Mouse (Mus musculus) layer of hippocampus, postnatal 36 days (tissue): ENCODE results near the gene Cxcr1. TPM values are rescaled to one million over a fixed set of nuclear protein-coding genes. Genes with fewer than 3 reads are reported as not detected.
A peak's percentile ranks its signal among the peaks of the same experiment; 100 is the strongest.

Source experiments
- DNase-seq, 2 experiments: peaks; one replicate each; pipeline ENCODE4 v3.0.0; 2022
- total RNA-seq, 2 experiments: library from RNA; stranded (reverse); gene quantifications; 2 replicates each; pipeline ENCODE4 v1.2.3; 2021

The Cxcr1 gene
- not detected for total RNA-seq

DNA sequence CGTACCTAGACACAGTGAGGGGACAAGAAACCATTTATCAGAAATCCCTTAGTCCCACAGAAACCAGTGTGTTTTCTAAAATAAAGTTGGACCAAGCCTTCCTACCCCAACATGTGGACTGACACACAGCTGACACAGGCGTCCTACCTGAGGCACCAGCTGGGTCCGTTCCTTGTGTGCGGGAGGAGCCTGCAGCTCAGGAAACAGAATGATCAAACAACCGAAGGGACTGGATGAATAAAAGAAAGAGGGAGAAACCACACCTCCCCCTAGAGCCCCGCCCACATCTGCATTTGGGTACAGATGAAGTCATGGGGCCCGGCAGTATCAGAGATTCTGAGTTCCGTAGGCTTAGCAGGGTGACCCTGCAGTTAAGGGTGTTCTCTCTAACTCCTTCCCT, at the start of gene Cxcr1:
Gene Cxcr1 (minus strand): TSS at position 187 of the 400 bp plus-strand sequence.
- no peak for DNase-seq

DNA sequence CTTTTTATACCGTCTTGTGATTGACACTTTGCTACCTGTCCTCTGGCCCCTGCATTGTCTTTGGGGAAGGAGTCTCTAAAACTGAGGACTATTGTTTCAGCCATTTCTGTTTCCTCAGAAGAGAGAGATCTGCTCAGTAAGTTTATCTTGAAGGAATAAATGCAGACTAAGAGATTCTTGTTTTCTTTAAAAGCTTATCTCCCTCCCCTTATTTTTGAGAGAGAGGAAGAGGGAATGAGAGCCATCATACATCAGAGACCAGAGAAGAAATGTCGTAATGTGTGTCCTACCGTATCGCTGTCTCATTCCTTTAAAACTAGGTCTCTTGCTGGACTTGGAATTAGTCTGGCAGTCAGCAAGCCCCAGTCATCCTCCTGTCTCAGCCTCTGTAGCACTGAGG, 46.4 kb upstream of the Cxcr1 start:
- no peak for DNase-seq

DNA sequence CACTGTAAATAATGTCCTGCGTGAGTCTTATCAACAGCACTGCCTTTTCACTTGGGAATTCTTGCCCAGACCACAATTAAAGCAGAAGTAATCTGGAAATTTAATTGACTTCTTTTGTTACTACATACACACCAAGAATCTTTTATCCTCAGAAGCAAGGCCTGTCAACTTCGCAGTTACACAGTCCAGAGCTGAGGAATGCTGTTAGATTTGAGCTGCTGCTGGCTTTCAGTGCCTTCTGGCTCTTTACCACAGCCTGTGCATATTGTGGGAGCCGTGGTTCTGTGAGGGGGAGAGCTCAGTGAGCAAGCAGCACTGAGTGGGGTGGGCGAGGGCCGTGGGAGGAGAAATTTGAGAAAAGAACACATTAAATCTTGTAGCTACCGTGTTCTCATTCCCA, 45.9 kb upstream of the Cxcr1 start:
- peak; percentile 76 to 79 for DNase-seq

DNA sequence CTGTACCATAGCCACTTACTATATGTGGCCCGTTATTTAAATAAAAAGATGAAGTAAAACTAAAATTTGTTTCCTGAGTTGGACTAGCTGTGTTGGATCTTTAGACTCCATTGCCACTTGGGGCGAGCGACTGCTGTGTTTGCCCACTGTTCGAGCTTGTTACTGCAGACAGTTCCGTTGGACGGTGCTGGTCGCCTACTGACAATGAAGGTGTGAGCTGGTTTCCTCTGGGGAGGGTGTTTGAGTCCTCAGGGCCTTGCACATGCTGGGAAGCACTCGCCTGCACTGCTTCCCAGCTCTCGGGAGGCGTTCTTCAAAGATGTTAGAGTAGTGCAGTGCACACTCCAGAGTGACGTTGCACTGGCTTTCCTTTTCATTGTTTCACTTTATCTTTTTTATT, 45.2 kb upstream of the Cxcr1 start:
- DNase-seq, result no peak

DNA sequence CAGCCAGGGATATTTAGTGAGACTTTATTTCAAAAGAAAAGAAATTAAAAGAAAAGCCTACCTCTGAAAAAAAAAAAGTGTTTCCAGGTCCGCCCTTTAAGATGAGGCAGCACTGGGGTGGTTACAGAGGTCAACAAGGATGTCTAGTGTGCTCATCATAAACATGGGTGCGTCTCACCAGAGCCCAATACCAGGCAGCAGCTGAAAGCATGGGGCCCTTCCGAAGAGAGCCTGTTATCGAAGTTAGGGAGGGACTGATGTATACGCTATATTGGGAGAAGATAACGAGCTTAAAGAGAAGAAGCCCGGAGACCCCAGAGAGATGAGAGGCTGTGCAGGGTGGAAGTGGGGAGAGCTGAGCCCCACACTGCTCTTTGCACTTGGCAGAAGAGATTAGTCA, 44.7 kb upstream of the Cxcr1 start:
- DNase-seq, result no peak

DNA sequence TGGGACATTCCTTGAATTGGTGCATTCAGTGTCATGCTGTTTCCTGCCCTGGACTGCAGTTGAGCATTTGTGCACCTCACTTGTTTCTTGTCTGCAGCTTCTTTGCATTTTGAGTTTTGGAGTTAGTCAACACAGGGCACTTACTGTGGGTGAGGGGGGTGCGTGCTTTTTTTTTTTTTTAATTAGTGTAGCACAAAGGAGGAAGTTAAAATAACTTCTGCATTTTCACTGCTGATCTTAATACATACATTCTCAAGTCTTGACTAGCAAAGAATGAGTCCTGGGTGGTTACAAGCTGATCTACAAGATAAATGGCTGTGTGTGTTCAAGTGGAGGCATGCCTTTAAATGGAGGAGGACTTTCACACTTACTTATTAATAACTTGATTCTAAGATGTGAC, 43.7 kb upstream of the Cxcr1 start:
- no peak for DNase-seq

DNA sequence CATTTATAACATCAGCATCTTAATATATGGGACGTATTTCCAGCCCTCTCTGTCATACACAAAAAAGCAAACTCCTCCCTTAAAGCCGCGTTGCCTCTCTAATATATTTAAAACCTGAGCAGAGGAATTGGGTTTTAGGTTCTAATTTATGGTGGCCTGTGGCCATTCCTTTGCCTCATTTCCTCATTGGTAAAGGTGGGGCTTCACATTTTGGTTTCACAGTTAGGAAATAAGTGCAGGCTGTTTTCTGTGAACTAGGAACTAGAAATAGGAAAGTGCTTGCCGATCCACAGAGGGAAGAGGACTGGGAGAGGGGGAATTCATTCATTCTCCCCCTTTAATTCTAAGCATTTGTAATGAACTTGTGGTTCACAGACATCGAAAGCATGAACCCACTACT, 43.2 kb upstream of the Cxcr1 start:
- DNase-seq, result no peak

DNA sequence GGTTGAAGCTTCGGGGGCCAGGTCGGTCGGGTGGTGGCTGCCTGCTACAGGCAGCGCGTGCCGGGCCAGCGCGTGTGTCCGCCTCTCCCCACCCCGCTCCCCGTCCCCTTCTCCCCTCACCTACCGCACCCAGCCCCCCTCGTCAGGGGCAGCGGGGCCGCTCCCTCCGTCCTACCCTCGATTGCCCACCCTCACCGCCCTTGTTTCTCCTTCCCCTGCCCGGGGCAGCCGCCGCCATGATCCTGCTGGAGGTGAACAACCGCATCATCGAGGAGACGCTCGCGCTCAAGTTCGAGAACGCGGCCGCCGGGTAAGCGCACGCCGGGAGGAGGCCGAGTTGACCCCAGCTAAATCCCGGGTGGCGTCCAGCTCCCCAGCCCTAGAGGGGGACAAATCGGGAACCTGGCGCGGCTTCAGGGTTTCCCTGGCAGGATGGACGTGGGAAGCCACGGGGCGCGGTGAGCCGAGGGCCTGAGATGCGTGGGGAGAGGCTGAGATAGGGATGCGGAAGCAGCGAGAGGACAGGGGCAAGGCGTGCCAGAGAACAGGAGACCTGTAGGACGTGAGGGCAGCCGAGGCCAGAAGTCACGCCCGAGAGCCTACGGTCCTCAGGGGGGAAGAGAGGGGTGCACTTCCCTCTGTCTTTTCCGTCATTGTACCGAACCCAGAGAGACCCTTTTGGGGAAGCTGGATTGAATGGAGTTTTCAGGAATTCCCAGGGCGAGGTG, 42.3 kb upstream of the Cxcr1 start:
- no peak for DNase-seq

DNA sequence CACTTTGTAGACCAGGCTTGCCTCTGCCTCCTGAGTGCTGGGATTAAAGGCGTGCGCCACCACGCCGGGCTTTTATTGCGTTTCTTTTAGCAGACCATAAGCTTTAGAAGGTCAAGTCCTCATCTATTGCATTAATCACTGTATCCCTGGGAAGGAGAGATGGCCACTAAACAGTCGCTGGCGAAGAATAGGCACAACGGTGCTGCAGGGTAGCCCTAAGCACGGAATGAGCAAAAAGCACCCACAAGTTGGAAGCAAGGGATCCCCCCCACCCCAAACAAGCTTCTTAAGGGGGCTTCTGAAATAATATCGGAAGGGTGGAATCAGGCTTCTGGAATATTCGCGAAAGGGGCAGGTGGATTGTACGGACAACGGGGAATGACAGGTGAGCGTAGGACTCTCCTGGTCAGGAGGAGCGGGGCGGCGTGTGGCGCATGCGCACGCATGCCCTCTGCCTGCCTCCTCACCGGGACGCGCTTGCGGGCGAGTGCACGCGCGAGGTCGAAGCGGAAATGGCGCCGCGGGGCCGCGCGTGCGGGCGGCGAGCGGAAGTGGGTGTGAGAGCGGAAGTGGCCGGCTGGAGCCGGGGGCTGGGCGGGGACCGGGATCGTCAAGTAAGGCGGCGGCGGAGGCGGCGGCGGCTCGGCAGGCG, 41.6 kb upstream of the Cxcr1 start, which contains the start of gene Arpc2:
Gene Arpc2 (plus strand): TSS at position 147 of the 652 bp plus-strand sequence.
- DNase-seq, result peak; percentile 97 to 98

DNA sequence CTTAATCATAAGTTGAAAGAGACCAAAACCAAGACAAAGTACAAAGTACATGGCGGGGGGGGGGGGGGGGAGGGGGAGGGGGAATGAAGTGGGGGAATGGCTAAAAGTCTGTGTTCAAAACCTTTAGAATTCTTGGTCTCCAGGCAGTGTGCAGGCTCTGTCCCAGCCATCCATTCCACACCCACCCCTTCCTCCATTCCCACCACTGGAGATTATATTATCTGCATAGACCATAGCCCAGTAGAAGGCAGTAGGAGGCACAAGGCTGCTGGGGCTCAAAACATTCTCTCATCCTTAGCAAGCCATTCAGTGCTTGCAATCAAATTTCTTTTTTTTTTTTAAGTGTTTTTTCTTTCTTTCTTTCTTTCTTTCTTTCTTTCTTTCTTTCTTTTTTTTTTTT, 36.6 kb upstream of the Cxcr1 start:
- no peak for DNase-seq

DNA sequence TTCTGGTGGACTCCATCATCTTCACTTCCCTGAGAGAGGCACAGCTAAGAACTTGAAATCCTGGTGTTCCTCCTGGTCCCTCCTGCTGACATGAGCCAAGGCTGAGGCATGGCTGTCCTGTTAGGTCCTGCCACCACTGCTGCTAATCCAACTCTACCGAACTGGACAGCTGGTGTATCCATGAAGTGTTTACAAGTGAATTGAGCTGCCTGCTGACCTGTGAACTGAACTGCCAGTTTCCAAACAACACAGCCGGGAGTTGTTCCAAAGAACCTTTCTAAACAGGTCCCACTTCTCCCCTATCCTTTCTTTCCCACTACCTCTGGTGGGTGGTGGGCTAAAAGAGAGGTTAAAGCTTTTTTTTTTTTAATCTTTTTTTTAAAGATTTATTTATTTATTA, 35.5 kb upstream of the Cxcr1 start:
- DNase-seq, result no peak

DNA sequence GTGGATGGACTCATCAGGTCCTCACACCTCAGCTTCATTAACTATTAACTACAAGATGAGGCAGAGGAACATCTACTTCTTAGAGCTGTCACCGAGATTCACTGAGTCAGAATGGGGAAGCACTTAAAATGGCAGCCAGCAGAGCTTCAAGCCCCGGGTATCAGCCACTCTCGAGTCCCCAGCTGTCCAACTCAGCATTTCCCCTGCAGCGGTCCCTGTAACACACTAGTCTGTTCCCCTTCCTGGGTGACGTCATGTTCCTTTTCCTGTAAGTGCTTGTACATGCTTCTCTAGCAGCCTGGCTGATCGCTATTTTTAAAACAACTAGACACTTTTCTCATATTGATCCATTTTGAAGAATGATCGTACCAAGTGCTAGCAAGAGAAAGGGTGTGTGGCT, 32.9 kb upstream of the Cxcr1 start:
- DNase-seq, result no peak

DNA sequence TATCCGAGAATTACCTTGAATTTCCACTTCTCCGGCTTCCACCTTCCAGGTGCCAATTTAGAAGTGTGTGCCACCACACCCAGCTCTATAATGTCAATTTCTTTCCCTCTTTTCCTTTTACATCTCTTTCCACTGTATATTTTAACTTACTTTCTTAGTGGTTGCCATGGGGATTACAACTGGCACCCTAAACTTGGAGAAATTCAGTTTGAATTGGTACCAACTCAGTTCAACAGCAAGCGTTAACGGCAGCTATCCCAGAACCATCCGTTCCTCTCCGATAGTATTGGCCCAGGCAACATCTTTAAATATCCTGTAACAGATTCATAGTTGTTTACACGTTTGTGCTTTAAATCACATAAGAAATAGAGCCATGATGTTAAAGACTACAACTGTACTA, 25.5 kb upstream of the Cxcr1 start:
- DNase-seq, result no peak

DNA sequence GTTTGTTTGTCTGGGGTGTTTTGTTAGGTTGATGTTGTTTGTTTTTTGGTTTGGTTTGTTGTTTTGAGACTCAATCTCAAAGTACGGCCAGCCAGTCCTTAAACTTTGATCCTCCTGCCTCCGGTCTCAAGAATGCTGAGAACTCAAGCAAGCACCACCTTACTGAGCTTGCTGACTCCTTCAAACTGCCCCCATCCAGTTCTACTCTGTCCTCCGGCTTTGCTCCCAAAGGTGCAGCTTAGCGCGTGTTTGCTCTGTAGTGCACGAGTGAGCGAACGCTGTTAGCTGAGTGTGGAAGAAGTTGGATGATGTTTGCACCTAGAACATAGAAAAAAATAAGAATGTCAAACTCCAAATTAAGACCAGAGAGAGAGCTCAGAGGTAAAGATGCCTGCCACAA, 14.5 kb upstream of the Cxcr1 start:
- DNase-seq, result no peak

DNA sequence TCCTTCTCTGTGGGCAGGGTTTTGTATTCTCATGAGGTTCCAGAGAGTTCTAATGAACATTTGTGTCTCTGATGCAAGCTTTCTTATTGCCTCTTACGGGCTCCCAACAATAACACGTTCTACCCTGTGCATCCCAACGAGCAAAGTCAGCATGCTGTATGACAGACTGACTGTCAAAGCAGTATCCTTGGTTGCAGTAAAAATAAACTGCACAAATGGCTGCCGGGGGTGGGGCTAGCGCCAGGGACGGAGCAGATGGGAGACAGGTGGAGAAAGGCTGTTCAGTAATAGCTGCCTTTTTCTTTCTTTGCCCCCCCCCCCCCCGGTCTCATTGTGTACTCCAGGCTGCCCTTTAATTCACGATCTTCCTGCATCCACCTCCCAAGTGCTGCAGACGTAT, 13.5 kb upstream of the Cxcr1 start:
- peak; percentile 74 to 76 for DNase-seq

DNA sequence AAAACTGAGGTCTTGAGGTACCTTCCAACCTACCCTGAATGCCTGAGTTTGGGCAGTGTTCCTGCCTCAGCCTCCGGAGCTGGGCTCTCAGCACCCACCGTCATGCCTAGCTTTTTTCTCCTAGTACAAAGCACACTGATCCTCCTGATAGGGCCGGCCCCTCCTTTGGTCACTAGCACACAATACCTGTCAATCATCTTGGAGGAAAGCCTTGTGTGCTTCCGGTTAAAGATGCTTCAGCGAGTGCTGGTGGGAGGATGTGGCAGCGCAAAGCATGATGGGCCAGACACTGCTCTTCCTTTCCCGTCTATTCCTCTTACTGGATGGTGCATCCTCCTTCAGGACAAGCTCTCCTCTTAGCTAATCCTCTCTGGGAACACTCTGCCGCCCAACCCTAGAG, 12.2 kb upstream of the Cxcr1 start:
- no peak for DNase-seq

DNA sequence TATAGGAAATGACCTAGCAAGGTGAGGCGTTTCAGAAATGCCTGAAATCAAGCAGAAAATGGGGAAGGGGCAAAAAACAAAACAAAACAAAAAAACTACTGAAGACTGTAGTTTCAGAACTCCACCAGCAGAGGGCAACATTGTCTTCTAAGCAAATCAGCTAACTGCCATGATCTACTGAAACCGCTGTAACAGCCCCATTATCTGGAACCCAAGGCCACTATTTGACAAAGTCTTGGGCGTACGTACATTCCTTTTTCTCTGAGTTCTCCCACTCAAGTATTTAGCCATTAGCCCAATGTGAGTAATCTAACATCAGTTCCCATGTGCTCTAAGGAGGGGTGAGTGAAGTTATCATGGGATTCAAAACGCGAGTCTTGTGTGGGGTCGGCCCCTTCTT, 11.4 kb upstream of the Cxcr1 start:
- DNase-seq, result no peak

DNA sequence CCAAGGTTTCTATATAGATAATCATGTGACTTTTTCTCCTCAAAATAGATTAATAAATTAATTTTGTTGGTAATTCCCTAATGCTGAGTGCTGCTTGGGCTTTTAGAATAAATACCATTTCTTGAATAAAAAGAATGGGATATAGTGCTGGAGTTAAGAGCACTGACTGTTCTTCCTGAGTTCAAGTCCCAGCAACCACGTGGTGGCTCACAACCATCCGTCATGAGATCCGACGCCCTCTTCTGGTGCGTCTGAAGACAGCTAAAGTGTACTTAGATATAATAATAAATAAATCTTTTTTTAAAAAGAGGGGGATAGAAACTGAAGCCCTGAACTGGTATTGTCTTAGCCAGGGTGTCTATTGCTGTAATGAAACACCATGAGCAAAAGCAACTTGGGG, 9.0 kb upstream of the Cxcr1 start:
- no peak for DNase-seq

DNA sequence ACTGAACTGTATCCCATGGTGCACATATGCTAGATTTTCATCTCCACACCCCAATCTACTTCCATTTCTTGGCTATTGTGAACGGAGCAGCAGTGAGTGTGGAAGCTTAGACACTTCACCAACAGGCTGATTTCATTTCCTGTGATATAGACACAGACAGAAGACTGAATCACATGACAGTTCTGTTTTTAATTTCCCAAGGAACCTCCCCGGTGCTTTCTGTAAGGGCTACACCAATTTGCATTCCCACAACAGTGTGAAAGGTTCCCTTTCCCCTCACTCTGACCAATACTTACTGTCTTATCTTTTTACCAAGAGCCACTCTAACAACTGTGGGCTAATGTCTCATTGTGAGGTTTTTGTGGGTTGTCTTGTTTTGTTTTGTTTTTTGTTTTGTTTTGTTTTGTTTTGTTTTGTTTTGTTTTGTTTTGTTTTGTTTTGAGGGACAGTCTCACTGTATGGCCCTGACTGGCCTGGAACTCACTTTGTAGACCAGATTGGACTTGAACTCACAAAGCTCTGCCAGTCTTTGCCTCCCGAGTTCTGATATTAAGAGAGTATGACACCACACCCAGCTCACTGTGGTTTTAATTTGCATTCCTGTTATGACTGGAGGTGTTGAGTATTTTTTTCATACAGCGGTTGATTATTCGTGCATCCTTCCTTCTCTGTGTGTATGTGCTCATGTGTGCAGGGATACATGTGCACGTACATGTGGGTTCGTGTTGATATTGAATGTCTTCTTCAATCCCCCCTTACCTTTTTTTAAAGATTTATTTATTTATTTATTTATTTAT, 6.8 kb upstream of the Cxcr1 start:
- DNase-seq, result no peak

DNA sequence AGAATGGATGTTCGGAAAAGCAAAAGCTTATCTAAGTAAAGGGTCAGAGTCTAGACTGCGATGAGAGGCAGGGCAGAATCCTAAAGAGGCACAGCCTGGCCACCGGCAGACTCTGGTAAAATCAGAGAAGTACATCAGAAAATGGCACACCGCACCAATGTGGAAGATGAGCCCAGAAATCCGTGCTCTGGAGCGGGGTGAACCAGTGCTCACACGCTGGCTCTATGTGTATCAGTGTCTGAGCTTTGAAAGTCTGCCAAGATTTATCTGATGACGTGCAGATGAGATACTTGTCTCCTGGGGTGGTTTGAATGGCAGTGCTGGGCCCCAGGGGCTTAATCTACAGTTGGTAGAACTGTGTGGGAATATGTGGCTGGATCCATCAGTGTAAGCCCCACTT, 4.6 kb upstream of the Cxcr1 start:
- no peak for DNase-seq

DNA sequence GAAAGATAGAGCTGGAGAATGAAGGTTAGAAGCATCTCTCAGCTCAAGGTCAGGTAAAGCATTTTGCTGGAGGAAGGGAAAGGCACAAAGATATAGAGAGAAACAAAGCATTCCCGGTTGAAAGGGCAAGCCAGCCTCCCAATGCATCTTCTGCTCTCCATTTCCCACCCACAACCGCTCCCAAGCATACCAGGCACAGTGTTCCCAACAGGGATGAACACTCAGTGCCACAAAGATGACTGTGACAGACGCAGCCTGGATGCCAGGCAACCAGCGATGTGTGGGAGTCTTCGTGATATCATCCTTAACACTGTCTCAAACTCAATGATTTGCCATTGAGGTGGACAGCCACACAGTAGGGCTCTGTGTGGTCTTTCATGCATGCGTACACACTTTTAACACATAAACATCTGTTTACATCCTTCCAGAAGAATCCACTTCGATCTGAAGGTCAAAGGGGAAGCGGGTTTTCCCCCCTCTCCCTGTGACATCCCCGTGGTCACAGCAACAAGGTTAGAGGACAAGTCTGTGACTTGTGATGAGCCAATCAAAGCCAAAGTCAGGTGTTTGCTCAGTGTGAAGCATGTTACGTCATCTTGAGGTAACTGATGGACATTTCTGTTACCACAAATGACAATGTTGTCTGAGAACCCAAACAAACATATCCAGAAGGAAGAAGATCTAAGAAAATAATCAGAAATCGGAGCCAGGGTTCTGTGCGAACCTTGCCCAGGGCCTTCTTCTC, 3.5 kb upstream of the Cxcr1 start:
- peak; percentile 79 to 81 for DNase-seq

DNA sequence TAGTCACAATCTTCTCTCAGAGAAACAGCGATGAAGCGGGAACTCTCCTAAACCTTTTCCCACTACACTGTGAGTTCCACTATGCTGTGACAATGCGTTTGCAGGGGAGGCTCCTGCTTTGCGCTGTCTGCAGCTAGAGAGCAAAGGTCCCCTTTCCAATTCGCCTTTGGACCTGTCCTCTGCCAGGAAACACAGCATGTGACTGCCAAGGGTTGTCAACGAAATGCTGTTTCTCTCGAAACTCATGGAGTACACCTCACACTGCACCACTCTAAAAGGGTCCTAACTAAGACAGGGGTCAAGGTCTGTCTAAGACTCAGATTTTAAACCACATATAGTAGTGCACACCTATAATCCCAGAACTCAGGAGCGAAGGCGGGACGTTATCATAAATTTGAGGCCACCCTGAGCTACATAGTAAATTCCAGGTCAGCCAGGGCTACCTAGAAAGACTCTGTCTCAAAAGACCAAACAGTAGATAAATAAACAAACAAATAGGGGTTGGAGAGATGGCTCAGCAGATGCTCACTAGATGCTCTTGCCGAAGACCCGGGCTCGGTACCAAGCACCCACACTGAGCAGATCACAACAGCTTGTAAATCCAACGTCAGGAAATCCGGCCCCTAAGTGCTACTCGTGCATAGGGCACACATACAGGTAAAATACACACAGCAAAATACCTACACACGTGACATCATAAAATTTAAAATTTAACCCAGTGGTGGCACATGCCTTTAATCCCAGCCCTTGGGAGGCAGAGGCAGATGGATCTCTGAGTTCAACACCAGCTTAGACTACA, 2.4 kb upstream of the Cxcr1 start:
- DNase-seq, result no peak
